ENCODE assay signal across 16 mouse cellular contexts in the genomic region with DNA sequence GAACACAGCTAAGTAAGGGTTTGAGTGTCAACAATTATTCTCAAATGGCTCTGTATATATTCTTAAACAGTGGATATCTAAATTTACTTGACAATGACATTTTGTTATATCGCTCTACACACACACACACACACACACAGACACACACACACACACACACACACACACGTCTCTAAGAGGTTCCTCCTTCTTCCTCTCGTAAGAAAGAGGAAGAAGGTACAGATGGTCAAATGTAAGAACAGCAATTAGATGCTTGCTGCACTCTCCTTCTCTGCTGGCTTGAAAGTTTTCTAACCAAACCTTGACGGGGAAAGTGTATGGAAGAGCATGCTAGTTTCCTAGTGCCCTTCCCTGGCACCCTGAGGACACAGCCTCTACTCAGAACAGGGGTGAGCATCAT. TPM values are rescaled to one million over a fixed set of nuclear protein-coding genes. Genes with fewer than 3 reads are reported as not detected.
DNase-seq lines count a peak whose midpoint lies in the region; ATAC-seq and TF ChIP-seq lines count a peak whose summit lies in the region.
"Had no signal": no experiment of that assay in that cellular context is flagged by ENCODE, and none has a peak within 500 bp of the region (broad histone marks: within the 10 kb centered on the region; RNA-seq: fewer than 3 reads in every experiment).

No protein-coding gene starts in this region.

- H3K4me3 ChIP-seq in forebrain, embryonic 16.5 days (replicated peaks; ENCODE audit: low read length): no peak overlapping the region
- H3K4me3 ChIP-seq in forebrain, postnatal 0 days (ENCODE audit: low read depth, low read length): no peak overlapping the region
- H3K4me3 ChIP-seq in midbrain, embryonic 15.5 days: no peak overlapping the region
- no peak overlapping the region for H3K4me3 ChIP-seq in midbrain, embryonic 10.5 days
- no peak overlapping the region for H3K4me3 ChIP-seq in hindbrain, embryonic 14.5 days (replicated peaks; ENCODE audit: low read length)
- H3K4me3 ChIP-seq in intestine, embryonic 15.5 days (replicated peaks): no peak overlapping the region
- no peak overlapping the region for H3K4me3 ChIP-seq in limb, embryonic 10.5 days
- H3K4me3 ChIP-seq: forebrain, embryonic 12.5 days; heart, embryonic 12.5 days; limb, embryonic 12.5 days had no signal

- no peaks in the 10 kb centered on the region for H3K27me3 ChIP-seq in forebrain, embryonic 16.5 days (replicated peaks; ENCODE audit: control insufficient read depth, insufficient read depth, low read length)
- H3K27me3 ChIP-seq in forebrain, postnatal 0 days (ENCODE audit: insufficient read depth, low read length): no peaks in the 10 kb centered on the region
- H3K27me3 ChIP-seq in midbrain, embryonic 15.5 days (replicated peaks): peaks cover 5% of the 10 kb centered on the region
- H3K27me3 ChIP-seq in midbrain, embryonic 10.5 days (ENCODE audit: low read depth, poor library complexity, severe bottlenecking): peaks cover 19% of the 10 kb centered on the region
- peaks cover 5% of the 10 kb centered on the region; the same call in 1 of the 2 replicates for H3K27me3 ChIP-seq in hindbrain, embryonic 14.5 days (ENCODE audit: control insufficient read depth, insufficient read depth, low read length)
- H3K27me3 ChIP-seq in splenic B cell, adult 2 months (ENCODE audit: control insufficient read depth, insufficient read depth, low read length, poor library complexity, severe bottlenecking): no peaks in the 10 kb centered on the region
- H3K27me3 ChIP-seq in intestine, embryonic 15.5 days (replicated peaks): no peaks in the 10 kb centered on the region
- peaks cover 10% of the 10 kb centered on the region for H3K27me3 ChIP-seq in limb, embryonic 10.5 days (ENCODE audit: low read depth, poor library complexity, severe bottlenecking)
- H3K27me3 ChIP-seq: heart, embryonic 12.5 days had no signal

- no peak overlapping the region for H3K4me2 ChIP-seq in forebrain, embryonic 16.5 days (ENCODE audit: low read length)
- no peak overlapping the region for H3K4me2 ChIP-seq in forebrain, postnatal 0 days (ENCODE audit: low read depth)
- H3K4me2 ChIP-seq in midbrain, embryonic 15.5 days: no peak overlapping the region
- no peak overlapping the region for H3K4me2 ChIP-seq in hindbrain, embryonic 14.5 days (replicated peaks)
- H3K4me2 ChIP-seq in intestine, embryonic 15.5 days (replicated peaks): no peak overlapping the region
- H3K4me2 ChIP-seq: forebrain, embryonic 12.5 days; heart, embryonic 12.5 days; limb, embryonic 12.5 days had no signal

- no peaks in the 10 kb centered on the region for H3K36me3 ChIP-seq in forebrain, embryonic 16.5 days (ENCODE audit: control insufficient read depth, insufficient read depth)
- no peaks in the 10 kb centered on the region for H3K36me3 ChIP-seq in forebrain, postnatal 0 days (ENCODE audit: insufficient read depth)
- H3K36me3 ChIP-seq in midbrain, embryonic 15.5 days (replicated peaks): no peaks in the 10 kb centered on the region
- H3K36me3 ChIP-seq in midbrain, embryonic 10.5 days: no peaks in the 10 kb centered on the region
- no peaks in the 10 kb centered on the region for H3K36me3 ChIP-seq in hindbrain, embryonic 14.5 days (replicated peaks; ENCODE audit: control insufficient read depth, insufficient read depth)
- no peaks in the 10 kb centered on the region for H3K36me3 ChIP-seq in splenic B cell, adult 2 months (ENCODE audit: control insufficient read depth, insufficient read depth, low read length, poor library complexity, severe bottlenecking)
- no peaks in the 10 kb centered on the region for H3K36me3 ChIP-seq in intestine, embryonic 15.5 days
- no peaks in the 10 kb centered on the region for H3K36me3 ChIP-seq in limb, embryonic 10.5 days
- H3K36me3 ChIP-seq: forebrain, embryonic 12.5 days; limb, embryonic 12.5 days had no signal

- DNase-seq in forebrain, postnatal 0 days: no peak
- DNase-seq in midbrain, embryonic 10.5 days (ENCODE audit: low spot score): no peak
- DNase-seq in hindbrain, embryonic 14.5 days (ENCODE audit: low spot score): no peak
- DNase-seq in splenic B cell, adult 2 months (ENCODE audit: low read depth, low spot score): peak; percentile 66
- no peak for DNase-seq in limb, embryonic 10.5 days (ENCODE audit: low spot score)
- DNase-seq: adrenal gland, postnatal 10 days; cerebellum, postnatal 36 days; gastrocnemius, postnatal 10 days; kidney, postnatal 25 days; right cerebral cortex, postnatal 25 days had no signal

- H3K9ac ChIP-seq in forebrain, embryonic 16.5 days (replicated peaks; ENCODE audit: low read depth, low read length): no peak overlapping the region
- no peak overlapping the region for H3K9ac ChIP-seq in forebrain, postnatal 0 days
- no peak overlapping the region for H3K9ac ChIP-seq in midbrain, embryonic 15.5 days
- H3K9ac ChIP-seq in hindbrain, embryonic 14.5 days: no peak overlapping the region
- no peak overlapping the region for H3K9ac ChIP-seq in intestine, embryonic 15.5 days
- H3K9ac ChIP-seq: forebrain, embryonic 12.5 days; heart, embryonic 12.5 days; limb, embryonic 12.5 days had no signal

- no peak for TF ChIP-seq CTCF in forebrain, postnatal 0 days (IDR thresholded peaks at IDR 0.05; ENCODE audit: low read depth)

- H3K27ac ChIP-seq in forebrain, embryonic 16.5 days (ENCODE audit: low read length): peak overlapping the region; percentile 57; the same call in 1 of the 2 replicates
- H3K27ac ChIP-seq in forebrain, postnatal 0 days (ENCODE audit: low read depth, low read length): no peak overlapping the region
- H3K27ac ChIP-seq in midbrain, embryonic 15.5 days: peak overlapping the region; percentile 25; the same call in 1 of the 2 replicates
- H3K27ac ChIP-seq in midbrain, embryonic 10.5 days (replicated peaks): no peak overlapping the region
- peak overlapping the region; percentile 56; the same call in 1 of the 2 replicates for H3K27ac ChIP-seq in hindbrain, embryonic 14.5 days
- no peak overlapping the region for H3K27ac ChIP-seq in intestine, embryonic 15.5 days
- H3K27ac ChIP-seq in limb, embryonic 10.5 days: no peak overlapping the region
- H3K27ac ChIP-seq: forebrain, embryonic 12.5 days; limb, embryonic 12.5 days had no signal

- no peaks in the 10 kb centered on the region for H3K9me3 ChIP-seq in forebrain, embryonic 16.5 days (ENCODE audit: control insufficient read depth, low read length)
- H3K9me3 ChIP-seq in forebrain, postnatal 0 days (ENCODE audit: low read length): no peaks in the 10 kb centered on the region
- H3K9me3 ChIP-seq in midbrain, embryonic 15.5 days: no peaks in the 10 kb centered on the region
- H3K9me3 ChIP-seq in midbrain, embryonic 10.5 days (replicated peaks): no peaks in the 10 kb centered on the region
- H3K9me3 ChIP-seq in hindbrain, embryonic 14.5 days (ENCODE audit: control insufficient read depth, low read length): no peaks in the 10 kb centered on the region
- H3K9me3 ChIP-seq in intestine, embryonic 15.5 days: no peaks in the 10 kb centered on the region
- no peaks in the 10 kb centered on the region for H3K9me3 ChIP-seq in limb, embryonic 10.5 days (replicated peaks)
- H3K9me3 ChIP-seq: forebrain, embryonic 12.5 days; heart, embryonic 12.5 days; limb, embryonic 12.5 days had no signal

- H3K4me1 ChIP-seq in forebrain, embryonic 16.5 days (replicated peaks; ENCODE audit: control insufficient read depth, insufficient read depth, low read length): peaks cover 4% of the 10 kb centered on the region; the same call in 1 of the 2 replicates
- H3K4me1 ChIP-seq in forebrain, postnatal 0 days (ENCODE audit: insufficient read depth): no peaks in the 10 kb centered on the region
- 0 out of 2 replicates have a peak, but pooled peaks cover 2% of the 10 kb centered on the region for H3K4me1 ChIP-seq in midbrain, embryonic 15.5 days
- peaks cover 22% of the 10 kb centered on the region for H3K4me1 ChIP-seq in midbrain, embryonic 10.5 days
- 0 out of 2 replicates have a peak, but pooled peaks cover 10% of the 10 kb centered on the region for H3K4me1 ChIP-seq in hindbrain, embryonic 14.5 days (replicated peaks; ENCODE audit: control insufficient read depth, insufficient read depth, low read length)
- H3K4me1 ChIP-seq in intestine, embryonic 15.5 days (replicated peaks): 0 out of 2 replicates have a peak, but pooled peaks cover 3% of the 10 kb centered on the region
- H3K4me1 ChIP-seq in limb, embryonic 10.5 days: peaks cover 10% of the 10 kb centered on the region

- no peak for ATAC-seq in forebrain, embryonic 16.5 days
- ATAC-seq in forebrain, postnatal 0 days: no peak
- ATAC-seq in midbrain, embryonic 15.5 days (replicated peaks): no peak
- ATAC-seq in hindbrain, embryonic 14.5 days (ENCODE audit: low FRiP score): no peak
- ATAC-seq in intestine, embryonic 15.5 days: no peak

- 65% methylated on average over 4 of the region's 4 CpGs for WGBS in forebrain, embryonic 16.5 days
- WGBS in forebrain, postnatal 0 days: 70% methylated on average over 4 of the region's 4 CpGs
- 71% methylated on average over 4 of the region's 4 CpGs for WGBS in midbrain, embryonic 15.5 days
- WGBS in midbrain, embryonic 10.5 days: 82% methylated on average over 4 of the region's 4 CpGs
- 74% methylated on average over 4 of the region's 4 CpGs for WGBS in hindbrain, embryonic 14.5 days
- 69% methylated on average over 4 of the region's 4 CpGs for WGBS in intestine, embryonic 15.5 days
- WGBS in limb, embryonic 10.5 days: 72% methylated on average over 4 of the region's 4 CpGs

RNA-seq across cellular contexts. Expression of gene Csrp1, which starts 39.1 kb away (rescaled TPM):
- 14.5 and 17.6 TPM in 2 replicates for polyA plus RNA-seq in forebrain, embryonic 16.5 days (2015; fragmentation: Nextera tagmentation; extraction: Ambion mirVana)
- total RNA-seq in forebrain, postnatal 0 days (2014; rRNA removed): 53.2 and 55.7 TPM in 2 replicates
- polyA plus RNA-seq in forebrain, postnatal 0 days (2015; fragmentation: Nextera tagmentation; extraction: Ambion mirVana): 20.8 and 21.0 TPM in 2 replicates
- 13.9 and 14.7 TPM in 2 replicates for polyA plus RNA-seq in midbrain, embryonic 15.5 days (2015; fragmentation: Nextera tagmentation; extraction: Ambion mirVana)
- polyA plus RNA-seq in midbrain, embryonic 10.5 days (2016; fragmentation: Nextera tagmentation; extraction: Ambion mirVana): 41.9 and 44.9 TPM in 2 replicates
- 21.7 and 22.1 TPM in 2 replicates for polyA plus RNA-seq in hindbrain, embryonic 14.5 days (2014; fragmentation: Nextera tagmentation; extraction: Ambion mirVana)
- 203 and 215 TPM in 2 replicates for polyA plus RNA-seq in intestine, embryonic 15.5 days (2015; fragmentation: Nextera tagmentation; extraction: Ambion mirVana)
- 46.3 and 54.4 TPM in 2 replicates for polyA plus RNA-seq in limb, embryonic 10.5 days (2016; fragmentation: Nextera tagmentation; extraction: Ambion mirVana)

Comparison
In these comparisons a context has a peak if more than half of its experiments do, and no peak if none do; other contexts are left out.
1. H3K27ac ChIP-seq: peak in forebrain, embryonic 16.5 days (single experiment), midbrain, embryonic 15.5 days (single experiment) and hindbrain, embryonic 14.5 days (single experiment); none in forebrain, postnatal 0 days (single experiment), midbrain, embryonic 10.5 days (single experiment), intestine, embryonic 15.5 days (single experiment) and limb, embryonic 10.5 days (single experiment).